ENCODE assay signal across 8 mouse cellular contexts in genomic region chr12:111813766-111814617, GRCm38 (mm10). TPM values are rescaled to one million over a fixed set of nuclear protein-coding genes. Genes with fewer than 3 reads are reported as not detected.
A peak's percentile ranks its signal among the peaks of the same experiment; 100 is the strongest.
DNase-seq lines count a peak whose midpoint lies in the region; ATAC-seq and TF ChIP-seq lines count a peak whose summit lies in the region.

TSS of gene Xrcc3 (minus strand) at chr12:111813873.
TSS of gene Zfyve21 (plus strand) at chr12:111814170.

- ATAC-seq in embryonic facial prominence, embryonic 13.5 days (ENCODE audit: insufficient number of reproducible peaks, insufficient read depth, low FRiP score, low TSS enrichment, low read depth) = peak; percentile 99
- ATAC-seq in limb, embryonic 12.5 days (ENCODE audit: insufficient number of reproducible peaks, insufficient read depth, low FRiP score, low TSS enrichment, low read depth) = peak; percentile 99
- peak; percentile 100 for ATAC-seq in midbrain, embryonic 15.5 days (replicated peaks)

- no peaks in the 10 kb centered on the region for H3K9me3 ChIP-seq in embryonic facial prominence, embryonic 13.5 days
- no peaks in the 10 kb centered on the region for H3K9me3 ChIP-seq in limb, embryonic 12.5 days
- no peaks in the 10 kb centered on the region for H3K9me3 ChIP-seq in midbrain, embryonic 15.5 days

- peak within 1 kb of the TSS; percentile 80 for H3K4me2 ChIP-seq in embryonic facial prominence, embryonic 13.5 days
- H3K4me2 ChIP-seq in limb, embryonic 12.5 days = peak within 1 kb of the TSS; percentile 84
- peak within 1 kb of the TSS; percentile 99 for H3K4me2 ChIP-seq in midbrain, embryonic 15.5 days

- H3K27me3 ChIP-seq in embryonic facial prominence, embryonic 13.5 days = no peaks in the 10 kb centered on the region
- H3K27me3 ChIP-seq in kidney, adult 2 months (replicated peaks; ENCODE audit: control insufficient read depth, insufficient read depth, low read length) = no peaks in the 10 kb centered on the region
- no peaks in the 10 kb centered on the region for H3K27me3 ChIP-seq in limb, embryonic 12.5 days
- no peaks in the 10 kb centered on the region for H3K27me3 ChIP-seq in midbrain, embryonic 15.5 days (replicated peaks)
- H3K27me3 ChIP-seq in spleen, adult 2 months (ENCODE audit: control insufficient read depth, insufficient read depth, low read length) = no peaks in the 10 kb centered on the region

- H3K9ac ChIP-seq in embryonic facial prominence, embryonic 13.5 days = peak within 1 kb of the TSS; percentile 89
- H3K9ac ChIP-seq in limb, embryonic 12.5 days (replicated peaks) = peak within 1 kb of the TSS; percentile 81
- peak within 1 kb of the TSS; percentile 51 for H3K9ac ChIP-seq in midbrain, embryonic 15.5 days

- peaks cover 57% of the 10 kb centered on the region for H3K4me1 ChIP-seq in embryonic facial prominence, embryonic 13.5 days
- H3K4me1 ChIP-seq in kidney, adult 2 months (ENCODE audit: control insufficient read depth, insufficient read depth, low read length) = peaks cover 10% of the 10 kb centered on the region; the same call in 1 of the 2 replicates
- H3K4me1 ChIP-seq in limb, embryonic 12.5 days (replicated peaks) = peaks cover 52% of the 10 kb centered on the region
- H3K4me1 ChIP-seq in midbrain, embryonic 15.5 days = peaks cover 45% of the 10 kb centered on the region
- H3K4me1 ChIP-seq in spleen, adult 2 months (ENCODE audit: control insufficient read depth, insufficient read depth, insufficient read length) = peaks cover 10% of the 10 kb centered on the region; the same call in 1 of the 2 replicates

- H3K27ac ChIP-seq in embryonic facial prominence, embryonic 13.5 days = peak within 1 kb of the TSS; percentile 92
- peak within 1 kb of the TSS; percentile 92 for H3K27ac ChIP-seq in kidney, adult 2 months (ENCODE audit: insufficient read depth, low read depth, low read length)
- peak within 1 kb of the TSS; percentile 87 for H3K27ac ChIP-seq in limb, embryonic 12.5 days
- peak within 1 kb of the TSS; percentile 85 for H3K27ac ChIP-seq in midbrain, embryonic 15.5 days
- peak within 1 kb of the TSS; percentile 66 for H3K27ac ChIP-seq in spleen, adult 2 months (ENCODE audit: insufficient read depth, low read length)

- DNase-seq in 3134 (ENCODE audit: extremely low read depth, insufficient read length, low spot score) = peak; percentile 99
- peak; percentile 97 to 98 for DNase-seq in adrenal gland, postnatal 36 days
- DNase-seq in heart, adult 18-20 months = peak; percentile 98 to 100
- peak; percentile 100 for DNase-seq in kidney, adult 2 months
- peak; percentile 97 to 98 for DNase-seq in spleen, adult 2 months (ENCODE audit: low read depth in 1 of 2, low spot score in 2 of 2)

- peaks cover 11% of the 10 kb centered on the region for H3K36me3 ChIP-seq in embryonic facial prominence, embryonic 13.5 days
- no peaks in the 10 kb centered on the region for H3K36me3 ChIP-seq in kidney, adult 2 months (ENCODE audit: control insufficient read depth, insufficient read depth, low read length)
- H3K36me3 ChIP-seq in limb, embryonic 12.5 days = peaks cover 30% of the 10 kb centered on the region
- no peaks in the 10 kb centered on the region for H3K36me3 ChIP-seq in midbrain, embryonic 15.5 days (replicated peaks)
- H3K36me3 ChIP-seq in spleen, adult 2 months (ENCODE audit: control insufficient read depth, insufficient read depth, low read length) = no peaks in the 10 kb centered on the region

- TF ChIP-seq POLR2A in kidney, adult 2 months (IDR thresholded peaks at IDR 0.05; ENCODE audit: low read depth, low read length) = peak; percentile 72
- peak; percentile 41 for TF ChIP-seq POLR2A in spleen, adult 2 months (IDR thresholded peaks at IDR 0.05; ENCODE audit: low read depth, low read length)

- under 1% methylated on average over 83 of the region's 87 CpGs for WGBS in embryonic facial prominence, embryonic 13.5 days
- WGBS in kidney, adult 2 months = 1% methylated on average over 87 of the region's 87 CpGs
- under 1% methylated on average over 87 of the region's 87 CpGs for WGBS in limb, embryonic 12.5 days
- WGBS in midbrain, embryonic 15.5 days = under 1% methylated on average over 85 of the region's 87 CpGs
- WGBS in spleen, adult 2 months = under 1% methylated on average over 87 of the region's 87 CpGs

- no peak for TF ChIP-seq CTCF in kidney, adult 2 months (conservative IDR thresholded peaks at IDR 0.05; ENCODE audit: insufficient read depth, insufficient read length, low read depth, low read length)
- no peak for TF ChIP-seq CTCF in spleen, adult 2 months (IDR thresholded peaks at IDR 0.05; ENCODE audit: extremely low read depth, insufficient read depth, insufficient read length, insufficient replicate concordance)

- peak within 1 kb of the TSS; percentile 90 for H3K4me3 ChIP-seq in embryonic facial prominence, embryonic 13.5 days
- peak within 1 kb of the TSS; percentile 79 for H3K4me3 ChIP-seq in kidney, adult 2 months (ENCODE audit: insufficient read depth, low read depth, low read length)
- H3K4me3 ChIP-seq in limb, embryonic 12.5 days (replicated peaks) = peak within 1 kb of the TSS; percentile 86
- peak within 1 kb of the TSS; percentile 94 for H3K4me3 ChIP-seq in midbrain, embryonic 15.5 days
- peak within 1 kb of the TSS; percentile 92 for H3K4me3 ChIP-seq in spleen, adult 2 months (ENCODE audit: extremely low read depth, insufficient read depth, insufficient read length)

RNA-seq across cellular contexts. Expression of gene Xrcc3, which starts in this region (rescaled TPM):
- total RNA-seq in adrenal gland, postnatal 36 days (2021) = 10 to 100 TPM; 14.9 to 18.6 TPM
- polyA plus RNA-seq in embryonic facial prominence, embryonic 13.5 days (2015; fragmentation: Nextera tagmentation; extraction: Ambion mirVana) = 8.4 and 9.3 TPM in 2 replicates
- 1 to 10 TPM in 1 of 2 experiments, under 1 TPM in 1; 0.72 to 1.6 TPM for total RNA-seq in heart, adult 18-20 months (2021)
- polyA plus RNA-seq in kidney, adult 2 months (2012; rRNA removed) = 5.3 and 6.0 TPM in 2 replicates
- 8.0 and 10.2 TPM in 2 replicates for polyA plus RNA-seq in limb, embryonic 12.5 days (2016; fragmentation: Nextera tagmentation; extraction: Ambion mirVana)
- 2.9 and 3.1 TPM in 2 replicates for polyA plus RNA-seq in midbrain, embryonic 15.5 days (2015; fragmentation: Nextera tagmentation; extraction: Ambion mirVana)
- polyA plus RNA-seq in spleen, adult 2 months (2012; rRNA removed) = 5.0 and 6.8 TPM in 2 replicates

RNA-seq across cellular contexts. Expression of gene Zfyve21, which starts in this region (rescaled TPM):
- total RNA-seq in adrenal gland, postnatal 36 days (2021) = 100 to 1,000 TPM in 1 of 2 experiments, 10 to 100 TPM in 1; 96.9 to 101 TPM
- polyA plus RNA-seq in embryonic facial prominence, embryonic 13.5 days (2015; fragmentation: Nextera tagmentation; extraction: Ambion mirVana) = 105 and 113 TPM in 2 replicates
- total RNA-seq in heart, adult 18-20 months (2021) = 10 to 100 TPM; 71.6 to 77.3 TPM
- 97.0 and 105 TPM in 2 replicates for polyA plus RNA-seq in kidney, adult 2 months (2012; rRNA removed)
- polyA plus RNA-seq in limb, embryonic 12.5 days (2016; fragmentation: Nextera tagmentation; extraction: Ambion mirVana) = 86.0 and 88.6 TPM in 2 replicates
- polyA plus RNA-seq in midbrain, embryonic 15.5 days (2015; fragmentation: Nextera tagmentation; extraction: Ambion mirVana) = 32.3 and 39.5 TPM in 2 replicates
- polyA plus RNA-seq in spleen, adult 2 months (2012; rRNA removed) = 13.3 and 14.7 TPM in 2 replicates

Comparison
In these comparisons a context has a peak if more than half of its experiments do, and no peak if none do; other contexts are left out.
1. Peak in every context shown above with its lines: DNase-seq, ATAC-seq, H3K4me3 ChIP-seq and H3K27ac ChIP-seq.
2. RNA of gene Xrcc3 (total RNA-seq): 14.9 to 18.6 TPM in adrenal gland, postnatal 36 days; 0.72 to 1.6 TPM in heart, adult 18-20 months; every median in the first group is over 4 times any median in the second.